Mouse (Mus musculus) liver, postnatal 0 days (tissue): ENCODE data around the gene Gpx5. TPM values are rescaled to one million over a fixed set of nuclear protein-coding genes. Genes with fewer than 3 reads are reported as not detected.
A peak's percentile ranks its signal among the peaks of the same experiment; 100 is the strongest.

Experiments used
- ATAC-seq: fragments of 200-750 bp; cut with Nextera tagmentation; 2 replicates; pipeline ENCODE4 v1.8.0; 2017; ENCODE audit warnings: mild to moderate bottlenecking, moderate library complexity
- DNase-seq: peaks from one replicate; pipeline ENCODE4 v3.0.0-alpha.2; 2016
- H3K27ac ChIP-seq: fragments of 300-500 bp; sonication (generic); 2 replicates; pipeline ENCODE4 v1.5.1; 2014; ENCODE audit warnings: antibody characterized with exemption, moderate library complexity, mild to moderate bottlenecking, low read depth
- H3K27me3 ChIP-seq: fragments of 300-500 bp; sonication (generic); 2 replicates; pipeline ENCODE4 v1.6.1; 2014; ENCODE audit warnings: low read length, control low read depth, mixed read lengths; ENCODE audit not compliant: insufficient read depth
- H3K36me3 ChIP-seq: fragments of 300-500 bp; sonication (generic); replicated peaks from 2 replicates; pipeline ENCODE4 v1.6.1; 2014; ENCODE audit warnings: mild to moderate bottlenecking, control low read depth, low read length, moderate library complexity, mixed read lengths; ENCODE audit not compliant: insufficient read depth
- H3K4me1 ChIP-seq: fragments of 300-500 bp; sonication (generic); 2 replicates; pipeline ENCODE4 v1.6.1; 2014; ENCODE audit warnings: antibody characterized with exemption, mild to moderate bottlenecking, control low read depth; ENCODE audit not compliant: insufficient read depth
- H3K4me2 ChIP-seq: fragments of 300-500 bp; sonication (generic); 2 replicates; pipeline ENCODE4 v1.6.1; 2014; ENCODE audit warnings: low read depth, mild to moderate bottlenecking, low read length, moderate library complexity, mixed read lengths
- H3K4me3 ChIP-seq: fragments of 300-500 bp; sonication (generic); 2 replicates; pipeline ENCODE4 v1.5.1; 2014; ENCODE audit warnings: low read depth, low read length
- H3K9ac ChIP-seq: fragments of 300-500 bp; sonication (generic); replicated peaks from 2 replicates; pipeline ENCODE4 v1.6.1; 2014; ENCODE audit warnings: mild to moderate bottlenecking, moderate library complexity
- H3K9me3 ChIP-seq: fragments of 300-500 bp; sonication (generic); 2 replicates; pipeline ENCODE4 v1.6.1; 2016; ENCODE audit warnings: mild to moderate bottlenecking, control low read depth, low read length, mixed read lengths
- CTCF ChIP-seq: sonication (generic); IDR thresholded peaks from 2 replicates; pipeline ENCODE4 v1.5.1; 2016; ENCODE audit warnings: antibody characterized with exemption, low read depth
- EP300 ChIP-seq: IDR thresholded peaks from 2 replicates; pipeline ENCODE4 v1.6.1; 2016; ENCODE audit warnings: antibody characterized with exemption, low read depth, mild to moderate bottlenecking
- WGBS: fragments of 180-500 bp; shearing (Covaris S2); extraction: QIAGEN DNeasy Blood & Tissue Kit; methylation state at CpG from one replicate; pipeline ENCODE4 v1.1.7; 2014; ENCODE audit not compliant: insufficient replicate concordance; 5-methylcytosine and 5-hydroxymethylcytosine counted together
- polyA plus RNA-seq: library from polyadenylated mRNA; unstranded; fragments of >200 nt; fragmentation: Nextera tagmentation; extraction: Ambion mirVana; gene quantifications from 2 replicates; pipeline ENCODE4 v1.2.1, GENCODE M21; 2015

Gpx5 gene
- polyA plus RNA-seq, 1 experiment from 2014 or later: not detected

DNA sequence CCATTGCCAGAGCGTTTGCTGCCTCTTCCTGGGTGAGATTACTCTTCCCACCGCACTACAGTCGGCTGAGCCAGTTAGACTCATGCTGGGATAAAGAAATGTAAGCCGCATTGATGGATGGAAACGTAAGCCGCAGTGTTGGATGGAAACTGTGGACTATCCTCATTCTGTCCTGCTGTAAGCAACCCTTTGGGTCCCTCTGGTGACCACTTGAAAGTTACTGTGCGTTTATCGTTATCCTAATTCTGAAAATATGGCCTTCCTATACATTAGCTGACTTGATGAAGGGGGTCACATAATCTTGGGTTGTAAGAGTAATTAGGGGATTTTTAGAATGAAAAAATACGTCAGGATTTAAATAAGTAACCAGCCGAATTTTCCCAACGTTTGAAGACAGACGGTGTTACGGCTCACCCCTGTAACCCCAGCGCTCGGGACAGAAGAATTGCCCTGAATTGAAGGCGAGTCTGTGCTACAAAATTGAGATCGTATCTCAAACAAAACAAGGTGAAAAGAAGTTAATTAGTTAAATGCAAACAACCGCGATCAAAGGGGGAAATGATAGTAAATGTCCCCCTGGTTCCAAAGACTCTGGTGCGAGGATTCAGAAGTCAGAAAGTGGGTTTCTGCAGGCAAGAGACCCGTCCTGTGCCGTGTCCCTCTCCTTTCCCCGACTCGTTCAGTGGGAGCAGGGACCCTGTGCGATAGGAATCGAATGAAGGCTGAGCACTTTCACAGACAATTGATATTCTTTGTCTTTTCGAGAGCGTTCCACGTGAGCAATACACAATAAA is 17.3 kb downstream of the Gpx5 start:
- peak overlapping the region; percentile 42; the same call in 1 of the 2 replicates for H3K9ac ChIP-seq
- no peaks in the 10 kb centered on the region for H3K9me3 ChIP-seq
- H3K27ac ChIP-seq: no peak overlapping the region
- H3K4me2 ChIP-seq: peak overlapping the region; percentile 80
- peak; percentile 45 for ATAC-seq
- peaks cover 13% of the 10 kb centered on the region for H3K4me1 ChIP-seq
- H3K36me3 ChIP-seq: no peaks in the 10 kb centered on the region
- DNase-seq: peak; percentile 15
- under 1% methylated on average over 29 of the region's 29 CpGs for WGBS
- H3K4me3 ChIP-seq: peak overlapping the region; percentile 59
- TF ChIP-seq EP300 (no peak), CTCF (peak; percentile 60)
- H3K27me3 ChIP-seq: no peaks in the 10 kb centered on the region

DNA sequence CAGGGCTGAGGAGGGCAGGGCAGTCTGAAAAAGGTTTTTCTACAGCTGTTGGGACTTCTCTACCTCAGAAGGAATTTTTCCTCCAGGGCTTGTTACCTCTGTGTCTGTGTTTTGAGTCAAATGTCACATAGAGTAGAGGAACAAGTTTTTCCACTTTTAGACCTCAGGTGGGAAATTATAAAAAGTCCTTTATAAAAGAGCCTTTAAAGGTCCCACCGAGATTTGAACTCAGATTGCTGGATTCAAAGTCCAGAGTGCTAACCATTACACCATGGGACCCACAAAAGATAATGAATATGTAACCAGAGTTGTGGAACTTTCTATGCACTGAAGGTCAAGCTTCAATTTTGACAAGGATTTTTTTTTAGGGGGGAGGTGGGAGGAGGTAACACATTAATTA is 24.3 kb downstream of the Gpx5 start:
- no peak overlapping the region for H3K4me2 ChIP-seq
- no peak overlapping the region for H3K4me3 ChIP-seq
- H3K36me3 ChIP-seq: no peaks in the 10 kb centered on the region
- H3K27me3 ChIP-seq: no peaks in the 10 kb centered on the region
- no peak for TF ChIP-seq CTCF
- ATAC-seq: no peak
- H3K9me3 ChIP-seq: no peaks in the 10 kb centered on the region
- no peak overlapping the region for H3K9ac ChIP-seq
- DNase-seq: no peak
- WGBS: 9% methylated on average over 1 of the region's 1 CpGs
- no peak overlapping the region for H3K27ac ChIP-seq
- no peaks in the 10 kb centered on the region; the same call in 1 of the 2 replicates for H3K4me1 ChIP-seq

DNA sequence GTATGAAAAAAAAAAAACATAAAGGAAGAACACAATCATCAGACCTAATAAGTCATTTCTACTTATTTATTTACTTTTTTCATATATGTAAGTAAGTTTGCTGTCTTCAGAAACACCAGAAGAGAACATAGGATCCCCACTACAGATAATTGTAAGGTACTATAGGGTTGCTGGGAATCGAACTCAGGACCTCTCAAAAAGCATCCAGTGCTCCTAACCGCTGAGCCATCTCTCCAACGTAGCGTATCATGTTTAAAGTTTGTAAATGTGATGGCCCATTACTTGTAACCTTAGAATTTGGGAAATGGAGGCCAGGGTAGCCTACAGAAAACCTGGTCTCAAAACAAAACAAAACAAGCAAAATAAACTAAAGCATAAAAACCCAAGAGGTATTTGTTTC is 25.0 kb downstream of the Gpx5 start:
- no peaks in the 10 kb centered on the region; the same call in 1 of the 2 replicates for H3K4me1 ChIP-seq
- DNase-seq (no peak), ATAC-seq (no peak)
- no peaks in the 10 kb centered on the region for H3K9me3 ChIP-seq
- no peak for TF ChIP-seq CTCF
- TF ChIP-seq EP300: no peak
- WGBS: 36% methylated on average over 4 of the region's 4 CpGs
- H3K4me3 ChIP-seq: no peak overlapping the region
- no peak overlapping the region for H3K27ac ChIP-seq
- no peaks in the 10 kb centered on the region for H3K27me3 ChIP-seq
- H3K4me2 ChIP-seq: no peak overlapping the region
- no peak overlapping the region for H3K9ac ChIP-seq
- no peaks in the 10 kb centered on the region for H3K36me3 ChIP-seq

DNA sequence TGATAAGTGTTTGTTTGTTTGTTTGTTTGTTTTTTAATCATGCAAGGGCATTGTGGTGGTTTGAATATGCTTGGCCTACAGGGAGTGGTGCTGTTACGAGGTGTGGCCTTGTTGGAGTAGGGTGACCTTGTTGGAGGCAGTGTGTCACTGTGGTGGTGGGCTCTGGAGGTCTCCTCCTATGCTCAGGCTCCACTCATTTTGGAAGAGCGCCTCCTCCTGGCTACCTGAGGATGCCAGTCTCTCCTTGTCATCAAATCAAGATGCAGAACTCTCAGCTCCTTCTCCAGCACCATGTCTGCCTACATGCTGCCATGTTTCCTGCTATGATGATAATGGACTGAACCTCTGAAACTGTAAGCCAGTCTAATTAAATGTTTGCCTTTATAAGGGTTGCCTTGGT is 26.8 kb downstream of the Gpx5 start:
- ATAC-seq (no peak), DNase-seq (no peak)
- 47% methylated on average over 2 of the region's 2 CpGs for WGBS
- Histone ChIP-seq H3K9me3 (no peaks in the 10 kb centered on the region), H3K4me1 (no peaks in the 10 kb centered on the region; the same call in 1 of the 2 replicates), H3K4me2 (no peak overlapping the region), H3K36me3 (no peaks in the 10 kb centered on the region), H3K4me3 (no peak overlapping the region), H3K27ac (no peak overlapping the region), H3K27me3 (no peaks in the 10 kb centered on the region), H3K9ac (no peak overlapping the region)
- no peak for TF ChIP-seq CTCF
- no peak for TF ChIP-seq EP300

- H3K27ac ChIP-seq: no peak overlapping the region
- no peaks in the 10 kb centered on the region for H3K36me3 ChIP-seq
- H3K4me3 ChIP-seq: peak overlapping the region; percentile 37
- no peak for ATAC-seq
- H3K4me1 ChIP-seq: peaks cover 3% of the 10 kb centered on the region
- TF ChIP-seq EP300 (no peak), CTCF (no peak)
- DNase-seq: no peak
- no peaks in the 10 kb centered on the region for H3K27me3 ChIP-seq
- H3K9ac ChIP-seq: no peak overlapping the region; the same call in 1 of the 2 replicates
- 2% methylated on average over 11 of the region's 11 CpGs for WGBS
- peak overlapping the region; percentile 68 for H3K4me2 ChIP-seq
- no peaks in the 10 kb centered on the region for H3K9me3 ChIP-seq
These were observed 28.2 kb downstream of the Gpx5 start for GRCm38 (mm10) chr13:21264366-21264765.

DNA sequence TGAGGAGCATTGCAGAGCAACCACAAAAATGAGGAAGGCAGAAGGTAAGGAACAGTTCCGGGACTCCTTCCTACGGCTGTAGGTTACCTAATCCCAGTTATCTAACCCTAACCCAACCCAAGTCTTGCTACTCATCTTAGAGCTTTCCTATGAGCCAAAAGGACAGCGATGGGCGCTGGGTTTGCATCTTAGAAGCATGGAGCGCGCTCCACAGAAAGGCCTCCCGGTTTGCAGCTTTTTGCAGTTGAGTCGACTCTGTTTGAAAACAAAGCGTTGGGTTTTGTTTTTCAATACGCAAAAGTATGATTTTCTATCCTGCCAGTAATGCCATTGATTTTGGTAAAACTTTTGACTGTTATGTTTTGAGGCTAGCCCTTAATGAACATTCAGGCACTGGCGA is 28.6 kb downstream of the Gpx5 start:
- Histone ChIP-seq H3K36me3 (no peaks in the 10 kb centered on the region), H3K9ac (no peak overlapping the region; the same call in 1 of the 2 replicates), H3K4me2 (peak overlapping the region; percentile 68), H3K4me3 (peak overlapping the region; percentile 37), H3K27ac (no peak overlapping the region), H3K27me3 (no peaks in the 10 kb centered on the region), H3K4me1 (peaks cover 7% of the 10 kb centered on the region), H3K9me3 (no peaks in the 10 kb centered on the region)
- TF ChIP-seq EP300: no peak
- TF ChIP-seq CTCF: no peak
- DNase-seq (no peak), ATAC-seq (no peak)
- WGBS: 2% methylated on average over 11 of the region's 11 CpGs
